Mouse (Mus musculus): ENCODE measurements at regions not wholly inside any gene's neighbourhood (a gene's known extent, or its start where the extent isn't known, plus 50 kb on each side); places are given as distances from the start of the nearest gene placed in this dataset.

- TF ChIP-seq CTCF (IDR thresholded peaks at IDR 0.05; ENCODE audit: borderline replicate concordance, extremely low read depth, insufficient read depth, insufficient read length), result no peak
- TF ChIP-seq POLR2A (IDR thresholded peaks at IDR 0.05; ENCODE audit: borderline replicate concordance, extremely low read depth, insufficient read depth, insufficient read length, poor library complexity, severe bottlenecking), result no peak
Observed at GRCm38 (mm10) chr6:88990300-88990685, 88.2 kb downstream of the Tpra1 start.

All from brain, embryonic 14.5 days (tissue).